Mouse (Mus musculus) layer of hippocampus, adult 2 months (tissue): ENCODE data around the gene Srp72. TPM values are rescaled to one million over a fixed set of nuclear protein-coding genes. Genes with fewer than 3 reads are reported as not detected.

Experiments
- DNase-seq, 2 experiments: peaks; one replicate each; pipeline ENCODE4 v3.0.0; 2022; ENCODE audit warnings: low spot score in 2 of 2
- H3K27ac ChIP-seq: fragments of 200-600 bp; 2 replicates; pipeline ENCODE4 v1.8.1; 2022
- H3K4me3 ChIP-seq: fragments of 200-600 bp; 2 replicates; pipeline ENCODE4 v1.8.1; 2022; ENCODE audit warnings: mild to moderate bottlenecking
- CTCF ChIP-seq: fragments of 200-600 bp; conservative IDR thresholded peaks from 2 replicates; pipeline ENCODE4 v1.8.1; 2022; ENCODE audit warnings: antibody characterized with exemption, mild to moderate bottlenecking, moderate library complexity
- long read RNA-seq, 2 experiments: library from polyadenylated mRNA; stranded (forward); transcript quantifications; one replicate each; pipeline ENCODE4 v2.0.0; 2021; ENCODE audit warnings: borderline mapping rate in 2 of 2
- total RNA-seq, 2 experiments: library from RNA; stranded (reverse); gene quantifications; 2 replicates each; pipeline ENCODE4 v1.2.3; 2021

The Srp72 gene
- total RNA-seq: 100 to 1,000 TPM; 104 to 111 TPM
- long read RNA-seq, experiment 1, transcript Srp72-201 (19 exons, 3,625 nt): major isoform, 15 of 23 reads
- long read RNA-seq, experiment 1, partial matches to known transcripts: 6 of 23 reads
- long read RNA-seq, experiment 1, other reads (novel, unspliced or antisense): 1 of 23 reads
- long read RNA-seq, experiment 2, transcript Srp72-201 (19 exons, 3,625 nt): major isoform, 11 of 16 reads
- long read RNA-seq, experiment 2, partial matches to known transcripts: 2 of 16 reads
- long read RNA-seq, experiment 2, other reads (novel, unspliced or antisense): 2 of 16 reads

DNA sequence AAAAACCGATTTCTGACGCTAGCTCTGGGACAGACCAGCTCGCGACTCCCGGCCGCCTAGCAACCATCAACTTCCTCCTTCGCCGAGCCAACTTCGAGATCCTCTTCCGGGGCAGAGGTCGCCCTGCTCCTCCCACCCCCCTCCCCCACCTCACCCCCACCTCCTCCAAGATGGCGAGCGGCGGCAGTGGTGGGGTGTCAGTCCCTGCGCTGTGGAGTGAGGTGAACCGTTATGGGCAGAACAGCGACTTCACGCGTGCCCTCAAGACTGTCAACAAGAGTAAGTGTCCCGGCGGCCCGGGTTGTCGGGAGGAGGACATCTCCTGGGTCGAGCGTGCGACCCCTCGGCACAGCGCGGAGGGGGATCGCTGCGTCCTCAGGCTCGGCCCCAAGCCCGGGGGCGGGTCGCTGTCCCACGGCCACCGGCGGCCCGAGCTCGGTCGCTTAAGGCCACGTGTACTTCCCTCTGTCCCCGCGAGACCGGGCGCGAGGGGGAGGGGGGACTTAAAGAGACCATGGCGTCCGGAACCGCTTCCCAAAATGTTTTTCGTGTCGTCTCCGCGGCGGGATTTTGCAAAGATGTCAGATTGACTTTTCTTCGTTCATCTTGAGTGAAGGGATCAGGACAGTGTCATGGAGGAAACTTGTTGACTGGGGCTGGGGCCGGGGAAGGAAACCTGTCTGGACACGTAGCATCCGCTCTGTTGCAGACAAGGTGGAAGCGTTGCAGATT, at the start of gene Srp72:
TSS of gene Srp72 (plus strand) at position 130 of the 732 bp plus-strand sequence.
- peak within 1 kb of the TSS; percentile 96 for H3K27ac ChIP-seq
- DNase-seq: peak; percentile 70 to 84
- TF ChIP-seq CTCF: no peak
- H3K4me3 ChIP-seq: peak within 1 kb of the TSS; percentile 99

DNA sequence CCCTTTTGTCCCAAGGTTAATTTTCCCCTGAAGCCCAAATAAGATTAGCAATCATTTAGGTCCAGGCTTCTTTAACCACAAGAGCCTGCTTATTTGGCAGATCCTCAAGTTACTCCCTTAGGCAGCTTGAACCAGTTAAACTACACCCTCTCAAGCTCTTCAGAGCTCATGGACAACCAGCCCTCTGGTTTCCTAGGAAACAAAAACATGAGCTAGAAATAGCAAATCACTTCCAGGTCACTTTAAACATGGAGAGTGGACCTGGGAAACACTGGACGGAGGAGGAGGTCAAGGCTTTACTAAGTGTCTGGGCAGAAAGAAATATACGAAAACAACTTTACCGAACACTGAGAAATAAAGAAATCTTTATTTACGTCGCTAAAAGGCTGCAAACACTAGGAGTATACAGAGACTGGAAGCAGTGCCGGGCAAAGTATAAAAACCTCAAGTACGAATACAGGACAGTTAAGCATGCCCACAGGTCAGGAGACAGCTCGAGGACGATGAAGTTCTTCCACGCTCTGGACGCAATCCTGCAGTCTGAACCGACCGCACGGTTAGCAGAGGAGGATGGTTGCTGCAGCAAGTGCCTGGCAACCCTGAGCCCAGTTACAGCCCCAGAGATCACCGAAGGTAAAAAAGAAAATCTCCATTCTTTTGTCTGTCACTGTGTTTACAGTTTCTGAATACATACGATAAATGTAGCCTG, 46.2 kb upstream of the Srp72 start:
- DNase-seq: peak; percentile 36 to 46
- Histone ChIP-seq H3K4me3 (peak overlapping the region; percentile 63), H3K27ac (peak overlapping the region; percentile 89)
- TF ChIP-seq CTCF: no peak

DNA sequence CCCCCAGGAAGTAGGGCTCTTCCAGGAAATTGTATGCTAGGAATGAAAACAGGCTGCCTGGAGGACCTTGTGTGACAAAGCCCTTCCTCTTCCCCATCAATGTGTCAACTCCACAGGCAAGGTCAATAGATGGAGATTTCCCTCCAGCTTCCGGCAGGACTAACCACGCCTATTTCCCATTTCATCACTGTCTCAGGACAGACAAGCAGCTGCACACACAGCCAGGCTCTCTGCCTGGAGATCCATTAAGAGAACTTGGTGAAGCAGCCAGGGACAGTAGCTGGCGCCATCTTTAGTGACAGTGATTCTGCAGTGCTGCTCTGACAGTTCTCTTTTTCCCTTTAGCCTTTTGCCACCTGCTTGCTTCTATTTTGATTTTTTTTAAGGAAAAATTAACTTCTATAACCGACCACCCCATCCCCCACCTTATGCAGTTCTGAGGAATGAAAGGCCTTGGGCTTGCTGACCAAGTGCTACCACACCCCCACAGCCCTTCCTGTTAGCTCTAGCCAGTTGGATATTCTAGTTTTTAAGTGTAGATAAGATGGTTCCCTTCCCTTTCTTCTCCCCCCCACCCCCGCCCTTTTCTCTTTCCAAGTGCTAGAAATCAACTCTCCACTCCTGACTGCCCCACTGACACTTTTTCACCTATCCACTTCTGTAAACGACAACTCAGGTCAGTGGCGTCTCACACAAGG, 45.2 kb upstream of the Srp72 start:
- TF ChIP-seq CTCF: no peak
- H3K4me3 ChIP-seq: no peak overlapping the region
- no peak for DNase-seq
- H3K27ac ChIP-seq: peak overlapping the region; percentile 89

DNA sequence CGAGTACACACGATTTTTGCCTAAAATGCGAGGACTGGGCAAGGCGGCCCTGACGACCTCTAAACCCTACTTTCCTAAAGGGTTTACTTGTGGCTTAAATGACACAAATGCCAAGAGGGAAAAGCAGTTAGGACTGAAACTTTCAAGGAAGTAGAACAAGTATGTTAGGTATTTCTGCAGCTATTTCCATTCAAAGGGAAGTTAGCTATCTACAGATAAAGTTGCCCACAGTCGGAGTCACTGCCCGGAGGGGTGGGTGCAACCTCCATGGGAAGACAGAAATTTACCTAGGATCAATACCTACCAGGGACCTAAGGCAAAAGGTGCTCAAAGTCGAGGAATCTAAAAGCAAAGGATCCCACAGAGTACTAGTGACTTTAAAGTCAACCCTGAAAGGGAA, 34.8 kb upstream of the Srp72 start:
- DNase-seq: no peak
- no peak overlapping the region for H3K4me3 ChIP-seq
- TF ChIP-seq CTCF: no peak
- no peak overlapping the region for H3K27ac ChIP-seq

DNA sequence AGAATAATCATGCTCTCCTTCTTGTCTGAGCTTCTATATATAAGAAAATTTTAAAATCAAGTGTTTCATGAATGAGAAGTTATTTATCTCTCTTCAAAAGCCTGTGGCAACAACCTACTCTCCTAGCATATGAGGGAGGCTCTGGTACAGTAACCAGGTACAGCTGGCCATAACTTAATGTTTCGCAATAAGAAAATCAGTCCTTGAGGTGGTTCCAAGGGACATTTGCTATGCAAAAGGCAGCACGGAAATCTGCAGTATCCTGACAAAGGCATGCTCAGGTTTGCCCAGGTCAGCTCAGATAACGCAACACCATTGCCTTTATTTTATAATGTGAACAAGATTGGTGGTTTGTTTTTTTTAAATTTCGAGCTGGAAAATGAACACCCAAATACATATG, 32.5 kb upstream of the Srp72 start:
- TF ChIP-seq CTCF: no peak
- no peak for DNase-seq
- Histone ChIP-seq H3K27ac (no peak overlapping the region), H3K4me3 (no peak overlapping the region)

DNA sequence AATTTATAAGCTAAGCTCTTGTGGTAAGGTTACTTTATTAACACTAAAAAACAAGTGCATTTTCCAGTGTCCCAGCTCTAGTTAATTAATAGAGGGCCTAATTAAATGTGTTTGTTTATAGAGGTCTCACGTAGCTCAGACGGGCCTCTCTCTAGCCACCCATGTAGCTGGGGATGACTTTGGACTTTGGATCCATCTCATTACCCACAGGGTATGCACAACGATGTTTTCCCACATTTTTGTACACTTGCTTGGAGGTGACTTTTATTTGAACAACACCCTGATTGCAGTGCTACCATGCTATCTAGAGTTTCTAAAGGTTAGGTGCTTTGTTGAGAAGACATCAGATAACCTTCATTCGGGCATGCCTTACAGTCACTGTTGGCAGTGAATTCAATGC, 32.0 kb upstream of the Srp72 start:
- no peak for TF ChIP-seq CTCF

DNA sequence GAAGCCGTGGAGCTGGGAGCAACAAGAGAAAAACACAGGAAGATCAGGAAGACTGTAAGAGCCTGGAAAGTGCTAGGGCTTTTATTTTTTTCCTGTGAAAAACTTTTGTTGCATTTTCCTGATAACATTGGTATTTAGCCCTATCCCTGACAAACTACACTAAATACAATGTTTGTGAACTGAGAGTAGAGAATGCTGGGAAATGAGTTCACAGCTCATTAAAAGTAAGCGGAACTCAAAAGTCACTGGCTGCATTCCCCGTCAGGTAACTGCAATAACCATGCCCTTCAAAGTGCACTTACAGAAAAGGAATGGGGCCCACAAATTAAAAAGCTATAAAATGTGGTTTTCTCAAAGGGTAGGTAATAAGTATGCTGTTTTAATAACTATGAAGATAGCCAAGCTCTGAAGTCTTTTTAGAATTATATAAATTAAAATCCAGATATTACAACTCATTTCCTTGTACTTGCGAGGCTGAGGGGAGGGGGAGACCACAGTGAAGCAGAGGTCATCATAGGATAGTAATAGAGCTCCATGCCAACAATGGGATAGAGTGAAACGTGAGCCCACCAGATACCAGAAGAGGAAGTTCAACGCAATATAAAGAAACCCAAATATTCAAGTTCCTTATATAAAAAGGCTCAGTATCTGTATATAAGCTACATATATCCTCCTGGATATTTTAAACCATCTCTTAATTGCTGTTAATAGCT, 29.4 kb upstream of the Srp72 start:
- TF ChIP-seq CTCF: no peak
- no peak for DNase-seq
- no peak overlapping the region for H3K27ac ChIP-seq
- no peak overlapping the region for H3K4me3 ChIP-seq

More for the DNA sequence above, 32.0 kb upstream of the Srp72 start:
- H3K4me3 ChIP-seq: no peak overlapping the region
- no peak overlapping the region for H3K27ac ChIP-seq
- DNase-seq: no peak

DNA sequence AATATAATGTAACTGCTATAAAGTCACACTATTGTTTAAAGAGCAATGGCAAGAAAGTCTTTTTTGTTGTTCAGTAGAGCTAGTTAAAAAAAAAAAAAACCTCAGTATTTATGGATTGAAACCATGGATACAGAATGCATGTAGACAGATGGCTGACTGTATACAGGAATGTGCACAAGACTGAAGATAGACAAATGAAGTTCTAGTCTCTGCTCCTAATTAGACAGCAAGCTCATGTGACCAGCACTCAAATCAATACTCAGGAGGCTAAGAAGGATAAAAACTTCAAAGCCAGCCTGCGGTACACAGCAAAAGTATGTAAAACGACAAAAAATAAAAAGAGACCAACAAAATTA, 28.8 kb upstream of the Srp72 start:
- no peak for TF ChIP-seq CTCF
- DNase-seq: no peak

DNA sequence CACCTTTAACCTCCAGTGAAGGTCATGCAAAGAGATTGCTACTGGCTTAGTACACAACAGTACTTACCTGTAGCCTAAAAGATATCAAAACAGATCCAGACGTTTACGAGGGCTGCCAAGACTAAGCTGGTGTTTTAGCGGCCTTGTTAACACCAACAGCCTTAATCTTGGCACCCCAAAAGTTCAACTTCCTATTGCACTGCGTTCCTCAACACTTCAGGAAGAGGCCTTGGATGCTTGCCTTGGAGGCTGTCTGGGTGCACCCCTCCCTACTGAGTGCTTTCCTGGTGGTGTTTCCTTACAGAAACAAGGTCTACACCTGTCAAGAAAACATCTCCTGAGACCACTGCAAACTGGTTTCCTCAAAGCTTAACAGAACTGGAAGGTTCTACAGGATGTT, 27.3 kb upstream of the Srp72 start:
- no peak overlapping the region for H3K27ac ChIP-seq
- DNase-seq: no peak
- TF ChIP-seq CTCF: no peak
- no peak overlapping the region for H3K4me3 ChIP-seq

More for the DNA sequence above, 28.8 kb upstream of the Srp72 start:
- Histone ChIP-seq H3K4me3 (no peak overlapping the region), H3K27ac (no peak overlapping the region)

DNA sequence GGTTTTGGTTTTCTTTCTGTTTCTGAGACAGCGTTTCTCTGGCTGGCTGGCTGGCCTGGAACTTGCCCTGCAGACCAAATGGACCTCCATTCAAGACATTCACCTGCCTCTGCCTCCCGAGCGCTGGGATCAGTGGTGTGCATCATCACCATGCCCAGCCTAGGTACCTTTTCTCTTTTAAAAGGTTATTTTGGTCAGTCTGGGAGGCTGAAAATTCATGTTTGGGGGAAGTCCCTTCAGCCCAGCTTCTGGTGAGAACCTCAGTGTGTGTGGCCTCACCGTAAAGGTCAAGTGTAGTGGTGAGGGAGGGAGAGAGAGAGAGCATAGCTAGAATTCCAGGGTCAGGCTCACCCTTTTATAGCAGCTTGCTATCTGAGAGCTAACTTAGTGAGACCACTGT, 26.7 kb upstream of the Srp72 start:
- TF ChIP-seq CTCF: no peak
- Histone ChIP-seq H3K4me3 (no peak overlapping the region), H3K27ac (no peak overlapping the region)
- no peak for DNase-seq

DNA sequence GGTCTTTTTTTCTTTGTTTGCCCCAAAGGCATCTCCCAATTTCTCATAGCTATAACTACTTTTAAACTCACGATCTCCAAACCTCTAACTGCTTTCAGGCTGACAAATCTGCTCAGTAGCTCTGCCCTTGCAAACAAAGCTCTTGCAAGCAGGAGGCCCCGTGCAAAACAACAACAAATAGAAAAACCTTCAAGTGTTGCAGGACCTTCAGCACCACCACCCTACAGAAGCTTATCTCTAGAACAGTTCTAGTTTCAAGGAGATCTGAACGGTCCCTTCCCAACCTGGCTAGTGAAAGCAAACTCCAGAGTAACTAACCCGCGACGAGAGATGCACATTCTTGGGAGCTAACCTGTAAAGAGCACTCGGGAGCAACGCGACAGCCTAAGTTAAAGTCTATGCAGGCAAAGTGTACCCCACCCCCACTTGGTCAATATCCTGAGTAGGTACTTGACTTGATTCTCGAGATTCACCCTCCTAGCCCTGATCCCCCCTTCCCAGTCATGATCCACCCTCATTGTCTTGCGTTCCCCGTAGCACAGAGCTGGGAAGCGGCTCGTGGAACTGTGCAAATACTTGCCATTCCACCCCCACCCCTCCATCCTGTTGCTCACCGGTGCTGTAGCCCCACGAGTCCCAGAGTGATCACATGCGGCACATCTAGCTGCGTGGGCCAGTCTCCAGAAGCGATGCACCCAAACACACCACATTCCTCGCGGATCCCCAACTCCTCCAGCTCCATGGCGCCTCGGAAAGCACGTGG, 24.0 kb upstream of the Srp72 start:
- Histone ChIP-seq H3K27ac (peak overlapping the region; percentile 85), H3K4me3 (peak overlapping the region; percentile 80)
- no peak for TF ChIP-seq CTCF
- no peak for DNase-seq
